Mouse (Mus musculus): ENCODE data around the gene Tstd3. TPM values are rescaled to one million over a fixed set of nuclear protein-coding genes. Genes with fewer than 3 reads are reported as not detected.
A peak's percentile ranks its signal among the peaks of the same experiment; 100 is the strongest.

The Tstd3 gene
- total RNA-seq (2021) = 10 to 100 TPM; 10.8 to 15.1 TPM
- long read RNA-seq, experiment 1, transcript Tstd3-201 (4 exons, 1,588 nt) = major isoform, 19 of 20 reads
- long read RNA-seq, experiment 1, partial matches to known transcripts = 0 of 20 reads
- long read RNA-seq, experiment 1, other reads (novel, unspliced or antisense) = 1 of 20 reads
- long read RNA-seq, experiment 2, transcript Tstd3-201 (4 exons, 1,588 nt) = major isoform, 17 of 17 reads
- long read RNA-seq, experiment 2, partial matches to known transcripts = 0 of 17 reads
- long read RNA-seq, experiment 2, other reads (novel, unspliced or antisense) = 0 of 17 reads

- intact Hi-C loops (cut with DNase I) = loop anchor here (5.0 kb wide), 1 partner anchor 35 kb away; no protein-coding TSS in a partner anchor
- no peak; the same call in 1 of the 2 replicates for TF ChIP-seq CTCF (IDR thresholded peaks at IDR 0.05)
- Histone ChIP-seq H3K4me3 (peak within 1 kb of the TSS; percentile 87), H3K27ac (peak within 1 kb of the TSS; percentile 83)
- peak; percentile 84 for DNase-seq
Observed at GRCm38 (mm10) chr4:21766863-21767304, at the start of gene Tstd3, which contains the start of gene Usp45. Gene Tstd3 (minus strand): TSS chr4:21767212. Gene Usp45 (plus strand): TSS chr4:21767156.

- Histone ChIP-seq H3K27ac (no peak overlapping the region), H3K4me3 (no peak overlapping the region)
- peak; percentile 19 for DNase-seq
- intact Hi-C loops (cut with DNase I) = loop anchor here (2.0 to 5.0 kb wide), 2 partner anchors 87 to 277 kb away; partner anchors contain the start of gene Ccnc
- TF ChIP-seq CTCF (IDR thresholded peaks at IDR 0.05) = peak; percentile 91
Observed at GRCm38 (mm10) chr4:21814029-21814428, 47.0 kb upstream of the Tstd3 start.

- Histone ChIP-seq H3K4me3 (no peak overlapping the region), H3K27ac (no peak overlapping the region)
- intact Hi-C loops (cut with DNase I) = loop anchor here (5.0 kb wide), 1 partner anchor 275 kb away; no protein-coding TSS in a partner anchor
- no peak for TF ChIP-seq CTCF (IDR thresholded peaks at IDR 0.05)
- no peak for DNase-seq
Observed at GRCm38 (mm10) chr4:21812635-21813034, 45.6 kb upstream of the Tstd3 start.

- intact Hi-C loops (cut with DNase I) = loop anchor here (5.0 kb wide), 1 partner anchor 273 kb away; no protein-coding TSS in a partner anchor
- no peak for DNase-seq
Observed at GRCm38 (mm10) chr4:21810608-21811007, 43.6 kb upstream of the Tstd3 start.

GRCm38 (mm10) chr4:21807204-21807603 lies 40.2 kb upstream of the Tstd3 start:
- intact Hi-C loops (cut with DNase I) = no loop called here
- Histone ChIP-seq H3K4me3 (no peak overlapping the region), H3K27ac (no peak overlapping the region)
- no peak for TF ChIP-seq CTCF (IDR thresholded peaks at IDR 0.05)
- no peak for DNase-seq

More at GRCm38 (mm10) chr4:21810608-21811007, 43.6 kb upstream of the Tstd3 start:
- no peak for TF ChIP-seq CTCF (IDR thresholded peaks at IDR 0.05)
- Histone ChIP-seq H3K27ac (no peak overlapping the region), H3K4me3 (no peak overlapping the region)

- H3K27ac ChIP-seq = no peak overlapping the region
- no peak for TF ChIP-seq CTCF (IDR thresholded peaks at IDR 0.05)
- DNase-seq = no peak
- no peak overlapping the region for H3K4me3 ChIP-seq
- intact Hi-C loops (cut with DNase I) = no loop called here
Observed at GRCm38 (mm10) chr4:21801620-21802019, 34.6 kb upstream of the Tstd3 start.

GRCm38 (mm10) chr4:21801013-21801412 lies 34.0 kb upstream of the Tstd3 start:
- no peak for DNase-seq
- no peak overlapping the region for H3K27ac ChIP-seq
- H3K4me3 ChIP-seq = no peak overlapping the region
- TF ChIP-seq CTCF (IDR thresholded peaks at IDR 0.05) = no peak
- intact Hi-C loops (cut with DNase I) = no loop called here

GRCm38 (mm10) chr4:21793631-21794030 lies 26.6 kb upstream of the Tstd3 start:
- no peak for DNase-seq
- TF ChIP-seq CTCF (IDR thresholded peaks at IDR 0.05) = no peak
- intact Hi-C loops (cut with DNase I) = no loop called here
- Histone ChIP-seq H3K4me3 (no peak overlapping the region), H3K27ac (no peak overlapping the region)

- intact Hi-C loops (cut with DNase I) = no loop called here
- DNase-seq = no peak
- no peak overlapping the region for H3K4me3 ChIP-seq
- H3K27ac ChIP-seq = no peak overlapping the region
- TF ChIP-seq CTCF (IDR thresholded peaks at IDR 0.05) = no peak
Observed at GRCm38 (mm10) chr4:21789836-21790235, 22.8 kb upstream of the Tstd3 start.

GRCm38 (mm10) chr4:21788903-21789302 lies 21.9 kb upstream of the Tstd3 start:
- no peak overlapping the region for H3K4me3 ChIP-seq
- intact Hi-C loops (cut with DNase I) = no loop called here
- no peak for TF ChIP-seq CTCF (IDR thresholded peaks at IDR 0.05)
- H3K27ac ChIP-seq = no peak overlapping the region
- no peak for DNase-seq

- Histone ChIP-seq H3K4me3 (no peak overlapping the region), H3K27ac (no peak overlapping the region)
- TF ChIP-seq CTCF (IDR thresholded peaks at IDR 0.05) = no peak
- intact Hi-C loops (cut with DNase I) = no loop called here
- DNase-seq = no peak
Observed at GRCm38 (mm10) chr4:21786268-21786667, 19.3 kb upstream of the Tstd3 start.

GRCm38 (mm10) chr4:21780816-21781726 lies 14.1 kb upstream of the Tstd3 start:
- TF ChIP-seq CTCF (IDR thresholded peaks at IDR 0.05) = no peak
- no peak for DNase-seq
- intact Hi-C loops (cut with DNase I) = no loop called here
- H3K27ac ChIP-seq = no peak overlapping the region
- no peak overlapping the region for H3K4me3 ChIP-seq

GRCm38 (mm10) chr4:21776946-21777265 lies 9.9 kb upstream of the Tstd3 start:
- Histone ChIP-seq H3K27ac (peak overlapping the region; percentile 91), H3K4me3 (peak overlapping the region; percentile 99)
- DNase-seq = no peak
- intact Hi-C loops (cut with DNase I) = loop anchor here (5.0 kb wide), 1 partner anchor 50 kb away; the partner anchor contains the start of gene Ccnc
- no peak for TF ChIP-seq CTCF (IDR thresholded peaks at IDR 0.05)

All from gastrocnemius, adult 2 months (tissue).